In genomic region chr12:25177827-25178226, GRCm38 (mm10) we compare ENCODE assay signal across 27 mouse cellular contexts.
DNase-seq lines count a peak whose midpoint lies in the region; ATAC-seq and TF ChIP-seq lines count a peak whose summit lies in the region.
"Had no signal": no experiment of that assay in that cellular context is flagged by ENCODE, and none has a peak within 500 bp of the region (broad histone marks: within the 10 kb centered on the region; RNA-seq: fewer than 3 reads in every experiment).

No protein-coding gene starts in this region.

- no peak overlapping the region for H3K4me2 ChIP-seq in lung, postnatal 0 days (replicated peaks; ENCODE audit: low read depth, low read length)
- H3K4me2 ChIP-seq: embryonic facial prominence, embryonic 12.5 days; forebrain, embryonic 15.5 days; heart, embryonic 13.5 days; hindbrain, embryonic 14.5 days; liver, embryonic 13.5 days; midbrain, embryonic 15.5 days had no signal

- H3K9ac ChIP-seq in lung, postnatal 0 days (replicated peaks; ENCODE audit: low read depth): no peak overlapping the region
- H3K9ac ChIP-seq: embryonic facial prominence, embryonic 12.5 days; forebrain, embryonic 15.5 days; heart, embryonic 13.5 days; hindbrain, embryonic 14.5 days; liver, embryonic 13.5 days; midbrain, embryonic 15.5 days had no signal

- H3K9me3 ChIP-seq in lung, postnatal 0 days (ENCODE audit: low read length): no peaks in the 10 kb centered on the region
- H3K9me3 ChIP-seq: embryonic facial prominence, embryonic 12.5 days; forebrain, embryonic 15.5 days; liver, embryonic 13.5 days; midbrain, embryonic 15.5 days had no signal

- no peak for TF ChIP-seq CTCF in lung, postnatal 0 days (IDR thresholded peaks at IDR 0.05)
- TF ChIP-seq CTCF in bone marrow macrophage, adult 2 months (IDR thresholded peaks at IDR 0.05; ENCODE audit: low read depth, low read length): no peak

- no peaks in the 10 kb centered on the region for H3K79me2 ChIP-seq in macrophage (ENCODE audit: inconsistent target)

- 52% methylated on average over 3 of the region's 3 CpGs for WGBS in lung, postnatal 0 days
- 23% methylated on average over 3 of the region's 3 CpGs for WGBS in macrophage (ENCODE audit: missing documents)

- no peak for TF ChIP-seq POLR2A in bone marrow macrophage, adult 2 months (IDR thresholded peaks at IDR 0.05; ENCODE audit: borderline replicate concordance, low read depth, low read length)

- H3K36me3 ChIP-seq in lung, postnatal 0 days (ENCODE audit: insufficient read depth, low read length): no peaks in the 10 kb centered on the region
- H3K36me3 ChIP-seq in macrophage (ENCODE audit: inconsistent target): no peaks in the 10 kb centered on the region
- H3K36me3 ChIP-seq: embryonic facial prominence, embryonic 12.5 days; forebrain, embryonic 15.5 days; G1E; heart, embryonic 13.5 days; liver, embryonic 13.5 days; midbrain, embryonic 10.5 days; midbrain, embryonic 15.5 days had no signal

- H3K27me3 ChIP-seq in lung, postnatal 0 days (replicated peaks; ENCODE audit: insufficient read depth, low read length): no peaks in the 10 kb centered on the region
- H3K27me3 ChIP-seq: embryonic facial prominence, embryonic 12.5 days; forebrain, embryonic 15.5 days; heart, embryonic 13.5 days; liver, embryonic 13.5 days; midbrain, embryonic 15.5 days; Patski had no signal

- H3K27ac ChIP-seq in lung, postnatal 0 days (ENCODE audit: low read length): no peak overlapping the region
- H3K27ac ChIP-seq in bone marrow macrophage, adult 2 months (ENCODE audit: insufficient read depth, low read depth, low read length): peak overlapping the region; percentile 50
- peak overlapping the region; percentile 54 for H3K27ac ChIP-seq in macrophage
- H3K27ac ChIP-seq: embryonic facial prominence, embryonic 12.5 days; forebrain, embryonic 15.5 days; heart, embryonic 13.5 days; hindbrain, embryonic 14.5 days; liver, embryonic 13.5 days; midbrain, embryonic 15.5 days had no signal

- ATAC-seq in lung, postnatal 0 days: no peak
- ATAC-seq: forebrain, embryonic 15.5 days; intestine, postnatal 0 days; midbrain, embryonic 15.5 days; Patski had no signal

- H3K4me3 ChIP-seq in lung, postnatal 0 days (ENCODE audit: low read depth, low read length): no peak overlapping the region
- H3K4me3 ChIP-seq in bone marrow macrophage, adult 2 months (ENCODE audit: insufficient read depth, low read length): no peak overlapping the region
- no peak overlapping the region for H3K4me3 ChIP-seq in macrophage (ENCODE audit: inconsistent target)
- H3K4me3 ChIP-seq: embryonic facial prominence, embryonic 12.5 days; forebrain, embryonic 15.5 days; heart, embryonic 13.5 days; liver, embryonic 13.5 days; midbrain, embryonic 10.5 days; midbrain, embryonic 15.5 days had no signal

- DNase-seq in lung, postnatal 0 days (ENCODE audit: low spot score): peak; percentile 40
- no peak for DNase-seq in lung, adult 18-20 months
- no peak for DNase-seq in cerebellum, adult 9-11 months
- no peak for DNase-seq in adrenal gland, adult 8-10 months
- DNase-seq in heart, adult 18-20 months: no peak
- DNase-seq: adrenal gland, postnatal 25 days; cerebellum, adult 2 months; cerebellum, postnatal 36 days; embryo, embryonic 11 days; gastrocnemius, postnatal 36 days; heart, postnatal 10 days; kidney, adult 9 months; kidney, postnatal 10 days; liver, embryonic 13.5 days; right cerebral cortex, adult 18-20 months; thymus, postnatal 4 days had no signal

- TF ChIP-seq EP300 in lung, postnatal 0 days (IDR thresholded peaks at IDR 0.05): no peak

- H3K4me1 ChIP-seq in lung, postnatal 0 days (ENCODE audit: insufficient read depth, low read depth, low read length): no peaks in the 10 kb centered on the region
- peaks cover 27% of the 10 kb centered on the region for H3K4me1 ChIP-seq in bone marrow macrophage, adult 2 months (ENCODE audit: control insufficient read depth, insufficient read depth, low read length)
- H3K4me1 ChIP-seq: embryonic facial prominence, embryonic 12.5 days; forebrain, embryonic 15.5 days; liver, embryonic 13.5 days had no signal
